Mouse (Mus musculus): Measurements from ENCODE around the gene Apba2.

Apba2 gene

DNA sequence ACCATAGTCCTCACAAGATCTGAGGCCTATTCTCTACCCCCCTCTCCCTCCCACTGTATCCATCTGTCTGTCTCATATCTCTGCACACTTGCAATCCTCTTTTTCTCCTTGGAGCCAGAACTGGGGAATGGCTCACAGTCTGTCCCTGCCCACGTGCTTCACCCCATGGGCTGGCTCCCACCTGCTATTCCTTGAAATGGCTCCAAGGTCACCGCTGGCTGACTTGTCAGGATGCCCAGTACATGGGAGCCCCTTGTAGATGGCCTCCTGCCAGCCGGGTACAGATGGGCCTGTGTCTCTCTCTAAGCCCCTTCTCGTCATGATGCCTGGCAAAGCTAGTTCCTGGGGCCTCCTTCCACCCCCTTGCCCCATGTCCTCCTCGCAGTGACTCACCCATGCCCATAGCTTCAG is 226.7 kb downstream of the Apba2 start:
- DNase-seq (ENCODE audit: low spot score) = no peak

DNA sequence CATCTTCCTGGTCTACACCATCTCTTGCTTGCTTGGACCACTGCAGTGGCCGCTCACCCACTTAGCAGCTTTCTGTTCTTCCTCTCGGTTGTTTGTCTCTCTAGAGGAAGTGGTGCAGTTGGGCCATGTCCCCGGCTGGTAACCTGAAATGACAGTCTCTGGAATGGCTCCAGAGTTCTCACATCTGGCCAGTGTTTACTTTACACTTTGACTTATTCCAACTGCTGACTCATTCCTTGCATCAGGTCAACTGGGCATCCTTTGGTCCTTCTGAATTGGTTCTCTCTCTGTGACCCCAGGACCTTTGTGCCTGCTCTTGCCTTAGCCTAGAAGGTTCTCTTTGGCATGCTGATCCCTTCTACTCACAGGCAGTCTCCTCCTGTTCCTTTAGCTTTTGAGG is 227.3 kb downstream of the Apba2 start:
- DNase-seq (ENCODE audit: low spot score) = no peak

DNA sequence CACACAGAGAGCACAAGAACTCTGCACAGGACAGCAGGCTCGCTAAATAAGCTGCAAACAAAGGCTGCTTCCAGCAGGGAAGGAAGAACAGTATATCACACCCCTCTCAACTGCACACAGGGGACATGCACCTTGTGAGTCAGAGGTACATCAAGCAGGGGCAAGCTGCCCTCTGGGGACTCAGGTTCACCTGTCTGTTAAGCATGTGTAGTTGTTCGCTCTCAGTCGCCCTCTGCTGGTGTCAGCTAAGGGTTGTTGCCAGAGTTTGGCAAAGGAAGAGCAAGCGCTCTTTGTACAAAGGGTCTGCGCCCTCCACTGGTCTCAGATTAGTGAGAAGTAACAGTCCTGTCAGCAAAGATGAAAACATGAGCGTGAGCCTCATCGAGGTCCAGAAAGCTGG is 228.3 kb downstream of the Apba2 start:
- no peak for DNase-seq (ENCODE audit: low spot score)

DNA sequence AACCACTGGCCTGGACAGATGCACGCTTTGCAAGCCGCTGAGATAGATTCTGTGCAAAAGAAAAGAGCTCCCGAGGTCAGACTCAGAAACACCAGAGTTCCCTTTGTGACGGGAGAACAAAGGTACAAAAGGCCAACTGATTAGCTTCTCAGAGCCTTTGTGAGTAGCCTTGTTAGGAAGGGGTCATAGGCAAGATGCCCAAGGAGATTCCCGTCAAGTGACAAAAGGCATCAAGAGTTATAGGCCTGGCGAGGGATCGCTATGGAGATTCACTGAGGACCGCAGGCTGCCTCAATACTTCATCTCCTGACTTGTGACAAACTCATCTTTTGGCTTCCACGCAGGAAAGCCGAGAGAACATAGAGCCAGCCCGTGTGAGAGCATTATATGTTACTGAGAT is 237.6 kb downstream of the Apba2 start:
- no peak for DNase-seq (ENCODE audit: low spot score)

DNA sequence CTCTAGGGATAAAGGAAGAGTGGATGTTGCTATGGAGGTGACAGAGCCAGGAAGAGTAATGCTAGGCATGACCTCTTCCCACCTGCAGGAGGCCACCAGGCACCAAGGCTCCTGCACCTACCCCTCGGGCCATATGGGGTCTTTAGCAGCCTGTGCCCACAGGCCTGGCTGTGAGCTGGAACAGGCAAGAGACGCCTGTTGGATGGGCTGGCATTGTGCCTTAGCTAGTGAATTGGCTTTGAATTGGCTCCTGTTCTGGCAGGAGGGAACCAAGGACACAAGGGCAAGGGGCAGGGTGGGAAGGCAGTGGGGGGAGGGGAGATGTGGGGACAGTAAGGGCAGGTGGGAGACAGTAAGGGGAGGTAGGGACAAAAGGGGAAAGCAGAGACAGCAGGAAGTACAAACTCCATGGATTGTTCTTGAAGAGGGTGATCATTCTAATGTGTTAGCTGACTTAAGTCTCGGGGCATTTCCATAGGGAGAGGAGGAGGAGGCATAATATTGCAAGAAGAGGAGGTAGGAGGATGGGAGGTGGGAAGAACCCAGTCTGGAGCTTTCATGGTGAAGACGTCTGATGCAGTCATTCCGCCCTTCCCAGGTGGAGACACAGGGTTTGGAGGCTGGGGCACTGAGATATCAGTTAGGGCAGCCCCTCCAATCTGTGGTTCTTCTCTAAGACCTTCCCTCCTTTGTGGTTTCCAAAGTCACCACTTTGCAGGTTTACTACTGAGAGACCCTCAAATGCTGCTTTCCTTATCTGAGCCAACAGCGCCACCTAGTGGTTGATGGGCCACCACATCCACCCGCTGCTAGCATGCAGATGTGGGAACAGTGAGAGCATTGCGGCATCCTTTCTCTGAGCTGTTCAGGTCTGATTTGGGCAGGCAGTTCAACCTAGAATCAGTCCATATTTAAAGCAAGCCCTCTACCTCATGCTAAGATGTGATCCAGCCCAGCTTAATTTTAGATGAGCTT is 240.1 kb downstream of the Apba2 start:
- DNase-seq (ENCODE audit: low spot score) = no peak

DNA sequence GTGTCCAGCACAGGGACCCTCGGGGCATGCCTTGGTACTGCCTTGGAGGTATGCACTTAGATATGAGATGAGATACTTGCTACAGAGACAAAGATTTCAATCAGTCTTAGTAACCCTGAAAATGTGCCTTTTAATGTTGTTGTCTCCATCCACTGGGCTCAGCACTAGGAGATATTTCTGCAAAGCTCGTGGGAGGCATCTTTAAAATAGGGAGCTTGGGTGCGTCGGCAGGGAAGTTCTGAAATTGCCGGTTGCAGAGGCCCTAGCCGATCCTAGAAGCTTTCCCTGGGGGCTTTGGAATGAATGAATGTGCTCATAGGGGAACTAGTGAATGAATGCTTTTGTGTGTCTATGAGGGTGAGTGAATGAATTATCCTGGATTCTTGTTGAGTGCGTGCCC is 242.1 kb downstream of the Apba2 start:
- DNase-seq (ENCODE audit: low spot score) = no peak

DNA sequence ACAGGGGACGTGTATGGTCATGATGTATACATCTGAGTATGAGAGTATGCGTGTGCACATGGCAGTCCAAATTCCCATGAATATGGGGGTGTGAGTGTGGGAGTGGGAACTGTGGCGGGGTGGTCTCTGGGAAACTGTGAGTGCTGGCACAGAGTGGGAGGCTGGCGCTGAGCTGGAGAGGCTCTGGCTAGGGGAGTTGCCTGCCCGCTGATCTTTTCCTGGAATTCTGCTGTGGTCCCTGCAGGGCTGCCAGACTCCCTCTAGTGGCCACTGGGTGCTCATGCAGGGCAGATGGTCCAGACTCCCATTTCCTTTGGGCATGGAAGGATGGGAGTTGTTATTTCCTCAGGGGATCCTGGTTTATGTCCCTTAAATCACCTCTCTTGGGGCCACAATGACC is 250.0 kb downstream of the Apba2 start:
- DNase-seq (ENCODE audit: low spot score) = no peak

DNA sequence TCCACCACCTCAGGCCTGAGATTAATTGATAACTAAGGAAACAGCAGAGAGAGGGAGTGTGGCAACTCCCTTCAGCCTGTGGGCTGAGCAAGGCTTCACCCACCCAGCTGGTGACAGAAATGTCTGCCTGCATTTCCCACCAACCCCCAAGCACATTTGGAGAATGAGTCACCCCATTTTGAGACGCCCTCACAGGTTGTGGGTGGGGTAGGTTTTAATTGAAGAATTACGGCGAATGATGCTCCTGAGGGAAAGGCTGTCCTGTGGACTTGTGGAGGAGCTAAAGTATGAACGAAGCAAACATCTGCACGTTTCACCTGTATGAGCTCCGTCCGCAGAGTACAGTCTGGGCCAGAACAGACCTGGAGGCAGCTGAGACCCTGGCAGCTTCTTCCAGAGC is 250.6 kb downstream of the Apba2 start:
- DNase-seq (ENCODE audit: low spot score) = no peak

DNA sequence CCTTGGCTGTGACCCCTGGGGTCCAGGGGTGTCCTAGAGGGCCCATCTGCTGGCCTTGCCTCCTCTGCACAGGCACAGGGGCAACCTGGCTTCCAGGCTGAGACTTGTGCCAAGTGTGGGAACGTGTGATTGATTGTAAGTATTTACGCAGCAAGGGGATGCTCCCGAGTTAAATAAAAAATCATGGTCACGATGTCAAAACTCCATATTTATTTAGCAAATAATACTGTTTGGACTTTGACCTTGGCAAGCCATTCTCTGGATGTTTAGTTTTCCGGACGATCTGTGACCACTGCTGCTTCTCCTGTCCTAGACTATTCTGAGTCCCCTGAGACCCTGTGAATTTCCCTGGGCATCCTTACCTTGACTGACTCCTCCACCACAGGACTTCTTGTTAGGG is 252.2 kb downstream of the Apba2 start:
- DNase-seq (ENCODE audit: low spot score) = no peak

DNA sequence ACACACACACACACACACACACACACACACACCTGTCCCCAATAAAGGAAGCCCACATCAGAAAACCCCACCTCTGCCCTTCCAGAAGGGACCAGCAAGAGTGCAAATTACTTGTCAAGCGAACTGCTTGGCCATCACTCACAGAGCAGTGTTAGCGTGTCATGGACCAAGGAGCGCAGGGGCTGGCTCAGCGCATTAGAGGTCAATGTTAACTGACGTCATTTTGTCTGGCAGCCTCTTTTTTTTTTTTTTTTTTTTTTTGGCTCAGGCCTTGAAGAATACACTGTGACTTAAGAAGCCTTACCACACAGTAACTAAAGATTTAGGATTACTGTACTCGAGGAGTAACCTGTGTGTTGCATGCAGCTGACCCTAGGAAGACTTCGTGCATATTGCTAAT is 252.7 kb downstream of the Apba2 start:
- no peak for DNase-seq (ENCODE audit: low spot score)

DNA sequence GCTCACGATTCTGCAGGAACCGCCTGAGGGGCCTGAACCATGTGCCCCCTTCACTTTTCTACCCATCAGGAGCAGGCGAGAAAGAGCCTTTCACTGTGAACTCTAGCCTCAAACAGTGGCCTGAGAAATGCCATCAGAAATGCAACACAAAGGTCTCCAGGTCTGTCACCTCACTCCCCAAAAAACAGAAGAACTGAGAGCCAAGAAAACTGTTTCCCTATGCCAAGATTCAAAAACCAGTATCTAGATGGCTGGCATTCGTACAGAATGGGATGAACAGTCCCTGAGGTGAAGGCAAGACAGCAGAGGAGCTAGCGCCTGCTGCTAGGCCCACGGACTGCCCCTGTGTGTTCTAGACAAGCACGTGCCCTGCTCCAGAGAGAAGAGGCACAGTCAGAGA is 253.6 kb downstream of the Apba2 start:
- DNase-seq (ENCODE audit: low spot score) = no peak

DNA sequence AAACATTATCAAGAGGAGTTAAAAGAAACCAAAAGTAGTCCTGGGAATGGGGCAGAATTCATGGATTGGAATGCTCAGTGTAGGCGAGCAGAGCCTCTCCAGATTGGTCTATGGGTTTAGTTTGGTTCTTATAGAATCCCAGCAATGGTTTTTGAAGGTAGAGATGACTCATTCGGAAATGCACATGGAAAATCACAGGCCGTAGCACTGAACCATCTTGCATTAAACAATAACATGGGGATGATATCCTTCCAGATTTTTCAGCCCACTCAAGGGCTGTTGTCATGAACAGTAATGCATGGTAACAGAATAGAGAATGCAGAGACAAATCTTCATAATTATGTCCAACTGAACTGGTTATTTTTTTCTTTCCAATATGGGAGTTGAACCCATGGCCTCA is 264.1 kb downstream of the Apba2 start:
- no peak for DNase-seq (ENCODE audit: low spot score)

DNA sequence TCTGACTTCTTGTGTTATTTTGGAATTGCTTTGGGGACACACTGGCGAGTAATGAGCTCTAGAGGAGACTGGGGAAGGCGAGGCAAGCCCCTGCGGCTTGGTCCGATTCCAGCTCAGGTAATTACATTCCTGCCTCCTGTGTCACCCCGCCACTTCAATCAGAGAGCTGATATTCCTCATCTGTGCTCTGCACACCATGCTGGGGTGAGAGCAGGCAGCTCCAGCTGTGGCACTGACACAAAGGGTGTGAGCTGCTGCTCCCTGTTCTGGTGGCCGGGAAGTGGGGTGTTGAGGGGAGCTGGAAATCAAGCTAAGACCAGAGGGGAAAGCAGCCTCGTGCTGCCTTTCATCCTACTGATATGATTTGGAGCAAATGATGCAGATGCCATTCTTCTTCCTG is 268.3 kb downstream of the Apba2 start:
- DNase-seq (ENCODE audit: low spot score) = no peak

DNA sequence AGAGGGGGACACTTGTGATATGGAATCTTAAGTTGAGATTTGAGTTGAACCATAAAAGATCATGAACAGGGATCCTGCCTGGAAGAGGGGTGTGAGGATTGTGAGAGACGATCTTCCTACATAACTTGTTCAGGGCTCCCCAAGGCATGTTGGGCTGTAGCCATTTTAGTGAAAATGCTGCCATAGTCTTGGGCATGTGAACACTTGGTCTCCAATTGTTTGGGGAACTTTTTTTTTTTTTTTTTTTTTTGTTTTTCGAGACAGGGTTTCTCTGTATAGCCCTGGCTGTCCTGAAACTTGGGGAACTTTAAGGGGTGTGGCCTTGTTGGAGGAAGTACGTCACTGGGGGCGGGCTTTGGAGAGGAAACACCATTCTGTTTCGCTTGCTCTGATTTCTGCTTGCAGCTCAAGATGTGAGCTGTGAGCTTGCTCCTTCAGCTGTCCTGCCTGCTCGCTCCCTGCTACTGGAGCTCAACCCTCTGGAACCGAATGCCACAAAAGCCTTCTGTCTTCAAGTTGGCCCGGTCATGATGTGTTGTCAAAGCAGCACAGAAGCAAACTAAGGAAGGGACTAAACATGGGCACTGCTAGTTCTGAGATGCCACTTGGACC is 269.4 kb downstream of the Apba2 start:
- no peak for DNase-seq (ENCODE audit: low spot score)

DNA sequence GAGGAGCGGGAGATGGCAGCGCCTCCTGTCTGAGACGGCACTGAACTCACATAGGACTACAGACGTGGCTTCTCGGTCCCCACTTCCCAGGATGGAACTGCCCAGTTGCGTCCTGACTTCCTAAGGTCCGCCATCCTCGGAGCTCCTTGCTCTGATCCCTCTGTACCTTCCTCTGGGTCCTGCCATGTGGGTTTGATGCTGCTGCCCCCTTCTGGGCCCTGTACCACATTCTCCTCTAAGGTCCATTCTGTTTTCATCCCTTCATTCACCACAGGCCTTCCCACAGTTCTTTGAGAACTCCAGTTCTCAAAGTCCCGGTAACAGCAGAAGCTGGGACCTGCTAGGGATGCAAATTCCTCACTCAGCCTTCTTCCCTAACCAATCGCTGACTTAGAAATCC is 272.0 kb downstream of the Apba2 start:
- DNase-seq (ENCODE audit: low spot score) = no peak

DNA sequence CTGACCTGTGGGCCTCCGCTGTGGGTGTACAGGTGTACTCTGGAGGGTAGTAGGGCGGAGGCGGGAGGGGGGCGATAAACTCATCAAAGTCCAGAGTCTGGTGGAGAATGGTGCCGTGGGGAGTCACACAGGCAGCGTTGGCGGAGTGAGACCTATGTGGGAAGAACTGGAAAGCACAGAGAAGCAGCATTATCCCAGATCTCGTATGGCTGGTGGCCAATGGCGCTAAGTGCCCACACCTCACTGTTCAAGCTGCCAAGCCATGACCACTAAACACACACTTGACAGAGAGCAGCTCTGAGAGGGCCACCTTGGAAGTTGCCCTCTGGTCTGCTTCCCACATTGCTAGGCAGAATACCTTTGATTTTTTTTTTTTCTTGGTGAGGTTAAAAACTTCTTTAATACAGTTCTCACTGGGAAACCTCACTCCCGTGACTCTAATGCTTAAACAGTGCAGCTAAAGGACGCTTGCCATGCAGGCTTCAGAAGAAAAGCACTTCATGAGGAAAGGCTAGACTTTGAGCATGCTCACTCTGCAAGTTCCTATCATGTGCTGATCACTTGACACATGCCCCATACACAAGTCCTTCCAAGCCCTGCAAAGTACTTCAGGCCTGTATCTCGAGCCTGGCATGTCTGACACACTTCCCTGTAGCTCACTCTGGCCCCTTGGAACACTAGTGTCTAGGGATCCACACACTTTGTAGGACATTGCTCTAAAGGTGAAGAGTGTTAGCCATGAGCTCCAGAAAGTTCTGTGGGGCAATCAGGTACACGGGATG is 275.4 kb downstream of the Apba2 start:
- DNase-seq (ENCODE audit: low spot score) = no peak

DNA sequence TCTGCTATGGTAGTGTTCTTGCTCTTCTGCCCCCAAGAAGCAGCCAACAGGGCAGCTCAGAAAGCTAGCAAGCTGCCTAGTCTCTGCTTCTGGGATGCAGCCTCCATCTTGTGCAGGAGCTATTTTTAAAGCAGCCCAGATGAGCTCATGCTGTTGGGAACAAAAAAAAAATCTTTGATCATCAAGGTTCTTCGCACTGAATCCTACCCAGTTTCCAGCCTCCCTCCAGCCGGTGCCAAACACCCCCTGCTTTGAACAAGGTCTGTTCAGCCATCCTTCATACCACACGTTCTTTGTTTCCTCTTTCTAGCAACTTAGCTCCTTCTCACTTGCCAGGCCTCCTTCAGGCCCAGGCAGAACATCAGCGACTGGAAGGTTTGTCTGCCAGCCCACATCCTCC is 278.0 kb downstream of the Apba2 start:
- DNase-seq (ENCODE audit: low spot score) = no peak

DNA sequence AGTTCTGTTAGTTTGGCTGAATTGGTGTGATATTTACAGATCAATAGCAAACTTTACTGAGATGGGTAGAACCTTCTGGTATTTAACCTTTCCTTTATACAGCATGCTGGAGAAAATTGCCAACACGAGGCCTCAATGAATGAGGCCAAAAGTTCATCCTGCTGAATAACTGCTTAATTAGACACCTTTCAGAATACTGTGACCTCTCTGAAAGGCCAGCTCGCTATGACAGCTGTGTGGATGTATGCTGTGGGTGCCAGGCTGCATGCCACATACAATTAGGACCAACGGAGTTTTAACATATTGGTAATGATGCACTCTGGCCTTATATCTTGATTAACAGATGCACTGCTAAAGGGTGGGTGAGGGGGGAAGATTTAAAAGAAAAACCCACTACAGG is 283.5 kb downstream of the Apba2 start:
- DNase-seq (ENCODE audit: low spot score) = no peak

DNA sequence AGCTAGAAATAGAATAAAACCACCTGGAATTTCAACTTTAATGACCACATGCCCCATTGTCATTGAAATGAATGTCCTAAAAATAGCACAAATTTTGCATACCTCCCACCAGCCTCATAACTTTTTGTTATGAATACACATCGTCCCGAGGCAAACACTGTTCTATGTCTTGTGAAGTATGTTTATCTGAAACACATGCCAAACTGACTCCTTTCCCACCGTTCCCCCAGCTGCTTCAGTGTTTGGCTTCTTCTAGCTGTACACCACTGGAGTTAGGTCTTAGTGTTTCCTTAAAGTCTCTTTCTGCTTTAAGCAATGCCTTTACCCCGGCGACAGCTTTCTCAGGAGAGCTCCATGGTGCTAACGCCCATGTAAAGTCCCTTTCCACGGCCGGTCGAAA is 289.6 kb downstream of the Apba2 start:
- DNase-seq (ENCODE audit: low spot score) = no peak

DNA sequence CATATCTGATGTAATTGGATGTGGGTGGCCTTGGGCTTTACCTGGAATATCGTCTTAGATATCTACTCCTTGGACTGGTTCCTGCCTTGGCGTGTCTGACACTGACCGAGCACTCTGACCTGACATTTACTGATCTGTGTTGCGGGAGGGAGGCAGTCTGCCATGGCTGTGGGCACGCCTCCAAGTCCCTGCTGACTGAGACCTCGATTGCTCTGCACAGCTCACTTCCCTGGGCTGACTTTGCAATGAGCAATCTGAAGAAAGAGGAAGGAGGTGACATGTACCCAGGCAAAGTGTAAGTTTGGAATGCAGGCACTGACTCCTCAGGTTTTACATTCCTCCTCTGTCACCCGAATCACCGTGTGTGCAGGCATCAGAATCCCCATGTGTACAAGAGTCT is 290.5 kb downstream of the Apba2 start:
- no peak for DNase-seq (ENCODE audit: low spot score)

DNA sequence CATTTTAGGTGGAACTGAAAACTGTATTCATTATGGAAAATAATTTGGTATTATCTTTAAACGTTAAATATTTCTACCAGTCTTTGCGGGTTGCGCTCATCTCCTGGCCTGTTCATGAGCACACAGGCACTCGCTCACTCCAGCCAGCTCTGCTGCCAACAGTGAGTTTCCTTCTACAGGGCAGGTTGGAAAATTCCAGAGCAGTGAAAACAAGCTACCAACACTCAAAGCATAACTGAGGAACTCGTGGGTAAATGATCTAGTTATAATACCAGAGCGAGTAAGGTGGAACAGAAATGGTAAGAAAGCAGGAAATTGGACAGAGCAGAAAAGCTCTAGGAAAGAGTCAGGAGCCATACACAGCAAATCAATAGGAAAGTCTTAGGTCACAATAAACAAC is 294.0 kb downstream of the Apba2 start:
- no peak for DNase-seq (ENCODE audit: low spot score)
